Mouse (Mus musculus): ENCODE results near the gene Med12l.
A peak's percentile ranks its signal among the peaks of the same experiment; 100 is the strongest.
"Not testable (repeated sequence)": the region's sequence is repeated elsewhere in the genome, so short reads cannot be mapped to it uniquely, and the experiment has no call there.

Med12l gene

GRCm38 (mm10) chr3:59024531-59025192 is 19.0 kb downstream of the Med12l start:
- no peak for DNase-seq

GRCm38 (mm10) chr3:59025193-59025535 is 19.5 kb downstream of the Med12l start:
- no peak for DNase-seq

- DNase-seq: no peak
These were observed 23.1 kb downstream of the Med12l start for GRCm38 (mm10) chr3:59028696-59029095.

GRCm38 (mm10) chr3:59030986-59031385 is 25.4 kb downstream of the Med12l start:
- no peak for DNase-seq

GRCm38 (mm10) chr3:59041487-59041886 is 35.9 kb downstream of the Med12l start:
- DNase-seq: no peak

- no peak for DNase-seq
These were observed 49.4 kb downstream of the Med12l start for GRCm38 (mm10) chr3:59054834-59055535.

- peak; percentile 74 for DNase-seq
These were observed 53.5 kb downstream of the Med12l start for GRCm38 (mm10) chr3:59059022-59059541.

GRCm38 (mm10) chr3:59060131-59060530 is 54.5 kb downstream of the Med12l start:
- peak; percentile 40 for DNase-seq

GRCm38 (mm10) chr3:59062141-59062540 is 56.5 kb downstream of the Med12l start:
- DNase-seq: no peak

GRCm38 (mm10) chr3:59063431-59063830 is 57.8 kb downstream of the Med12l start:
- DNase-seq: no peak

- DNase-seq: no peak
These were observed 60.3 kb downstream of the Med12l start for GRCm38 (mm10) chr3:59065937-59066336.

GRCm38 (mm10) chr3:59066558-59067294 is 61.1 kb downstream of the Med12l start:
- DNase-seq: no peak

GRCm38 (mm10) chr3:59069071-59069470 is 63.4 kb downstream of the Med12l start:
- DNase-seq: not testable (repeated sequence)

GRCm38 (mm10) chr3:59077278-59077677 is 71.7 kb downstream of the Med12l start:
- no peak for DNase-seq

GRCm38 (mm10) chr3:59078585-59078984 is 73.0 kb downstream of the Med12l start:
- DNase-seq: no peak

GRCm38 (mm10) chr3:59079327-59079726 is 73.7 kb downstream of the Med12l start:
- DNase-seq: peak; percentile 60

GRCm38 (mm10) chr3:59080293-59080916 is 74.8 kb downstream of the Med12l start:
- DNase-seq: no peak

GRCm38 (mm10) chr3:59080919-59081318 is 75.3 kb downstream of the Med12l start:
- no peak for DNase-seq

- no peak for DNase-seq
These were observed 87.1 kb downstream of the Med12l start for GRCm38 (mm10) chr3:59092702-59093101.

GRCm38 (mm10) chr3:59097421-59097820 is 91.8 kb downstream of the Med12l start:
- no peak for DNase-seq

- DNase-seq: no peak
These were observed 92.9 kb downstream of the Med12l start for GRCm38 (mm10) chr3:59098540-59098939.

GRCm38 (mm10) chr3:59101218-59101986 is 95.8 kb downstream of the Med12l start, which contains the start of gene Gpr171:
Gpr171 (minus strand) TSS chr3:59101821.
- no peak for DNase-seq

Data from kidney, postnatal 10 days (tissue).